Mouse (Mus musculus) CD4-positive naive resting alpha-beta T cell, adult 76 days (primary cell): ENCODE results near the gene AI661453. TPM values are rescaled to one million over a fixed set of nuclear protein-coding genes. Genes with fewer than 3 reads are reported as not detected.

Experiments
- total RNA-seq: library from RNA; stranded (reverse); gene quantifications from one replicate; pipeline ENCODE4 v1.2.4, GENCODE M21; 2023

The AI661453 gene
- total RNA-seq, result not detected

GRCm38 (mm10) chr17:47436156-47436906 lies at the start of gene AI661453:
TSS of gene AI661453 (plus strand) at chr17:47436615.

GRCm38 (mm10) chr17:47400451-47400850 lies 36.0 kb upstream of the AI661453 start, which contains the start of gene Guca1a:
TSS of gene Guca1a (minus strand) at chr17:47400584.

GRCm38 (mm10) chr17:47436907-47437547 lies 612 bp downstream of the AI661453 start, which contains the start of gene 1700001C19Rik:
TSS of gene 1700001C19Rik (minus strand) at chr17:47437376.

GRCm38 (mm10) chr17:47501946-47502706 lies 65.7 kb downstream of the AI661453 start, which contains the start of gene Taf8:
TSS of gene Taf8 (minus strand) at chr17:47502292.

GRCm38 (mm10) chr17:47504941-47505346 lies 68.5 kb downstream of the AI661453 start, which contains the start of gene Ccnd3:
TSS of gene Ccnd3 (plus strand) at chr17:47505051.

Other genes starting within 250 kb of the AI661453 start
- 25.4 TPM for gene Mrps10, start 67.7 kb upstream of the AI661453 start, total RNA-seq
- 3.5 TPM for gene Guca1b, start 51.2 kb upstream of the AI661453 start, total RNA-seq
- gene Guca1a, start 36.0 kb upstream of the AI661453 start, total RNA-seq, result not detected
- gene 1700001C19Rik, start 761 bp downstream of the AI661453 start, total RNA-seq, result not detected
- gene Taf8, start 65.7 kb downstream of the AI661453 start, total RNA-seq, result 88.3 TPM
- gene Ccnd3, start 68.4 kb downstream of the AI661453 start, total RNA-seq, result 419 TPM
- gene Bysl, start 174.9 kb downstream of the AI661453 start, total RNA-seq, result 14.7 TPM
- gene Med20, start 175.0 kb downstream of the AI661453 start, total RNA-seq, result 66.3 TPM
- 9.8 TPM for gene Gm20517, start 175.0 kb downstream of the AI661453 start, total RNA-seq
- 13.2 TPM for gene Usp49, start 194.1 kb downstream of the AI661453 start, total RNA-seq